Mouse (Mus musculus): ENCODE measurements around the gene Krt15.

Gene Krt15

DNA sequence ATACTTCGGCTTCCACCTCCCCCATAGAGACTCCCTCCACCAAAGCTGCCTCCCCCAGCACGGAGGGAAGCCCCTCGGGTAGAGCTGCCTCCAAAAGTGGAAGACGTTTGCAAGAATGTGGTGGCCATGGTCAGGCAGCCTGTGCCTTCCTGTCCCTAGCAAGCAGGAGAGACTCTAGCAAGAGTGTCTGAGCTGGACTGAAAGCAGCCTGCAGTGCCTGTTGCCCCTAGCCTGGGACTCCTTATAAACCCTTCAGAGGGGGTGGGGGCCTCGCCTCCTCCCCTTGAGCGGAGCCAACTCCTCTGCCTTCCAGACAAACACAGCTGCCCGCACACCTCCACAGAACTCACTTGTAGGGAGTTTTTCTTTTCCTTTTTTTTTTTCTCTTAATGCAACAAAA, at the start of gene Krt15:
Gene Krt15 (minus strand): TSS at position 198 of the 400 bp plus-strand sequence.
- no peak for DNase-seq

DNA sequence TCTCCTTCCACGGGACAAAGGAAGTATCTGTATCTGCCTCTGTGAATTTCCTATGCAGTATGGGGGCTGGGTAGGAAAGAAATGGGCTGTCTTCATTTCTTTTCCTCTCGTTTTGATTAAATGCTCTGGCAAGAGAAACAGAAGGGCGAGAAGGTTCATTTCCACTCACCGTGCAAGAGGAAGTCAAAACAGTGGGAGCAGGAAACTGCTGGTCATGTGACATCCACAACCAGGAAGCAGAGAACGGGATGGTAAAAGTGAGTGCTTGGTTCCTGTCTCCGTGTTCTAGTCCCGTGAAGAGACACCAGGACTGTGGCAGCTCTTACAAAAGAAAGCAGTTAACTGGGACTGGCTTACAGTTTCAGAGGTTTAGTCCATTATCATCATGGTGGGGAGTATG, 46.0 kb upstream of the Krt15 start:
- no peak for DNase-seq

DNA sequence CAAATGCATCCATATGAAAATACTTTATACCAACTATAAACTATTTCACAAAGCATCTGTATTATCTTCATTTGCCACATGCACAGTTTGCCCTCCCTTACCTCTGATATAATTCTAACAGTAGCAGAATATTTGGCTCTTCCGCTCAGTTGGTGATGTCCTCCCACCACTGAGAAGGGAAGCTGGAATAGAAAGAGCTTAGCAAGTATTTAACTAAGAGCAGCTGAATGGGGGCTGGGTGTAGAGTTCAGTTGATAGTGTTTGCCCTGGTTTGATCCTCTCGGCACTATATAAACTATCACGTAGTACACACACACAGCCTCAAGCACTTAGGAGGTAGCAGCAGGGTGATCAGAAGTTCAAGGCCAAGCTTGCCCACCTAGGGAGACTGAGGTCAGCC, 43.5 kb upstream of the Krt15 start:
- DNase-seq: no peak

DNA sequence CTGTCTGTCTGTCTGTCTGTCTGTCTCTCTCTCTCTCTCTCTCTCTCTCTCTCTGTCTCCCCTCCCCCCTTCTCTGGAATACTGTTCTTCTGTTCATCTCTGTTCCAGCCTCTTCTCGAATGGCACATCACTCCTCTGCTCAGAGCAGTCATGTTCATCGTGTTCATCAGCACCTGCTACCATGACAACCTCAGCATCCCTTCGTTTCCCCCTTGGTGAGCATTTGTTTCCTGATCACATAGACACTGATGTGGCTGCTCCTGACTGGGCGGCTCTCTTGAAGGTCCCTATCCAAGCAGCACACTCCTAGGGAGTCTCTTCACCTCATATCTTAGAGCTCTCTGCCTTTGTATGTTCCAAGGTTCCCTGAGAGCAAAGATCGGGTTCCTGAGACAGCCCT, 42.6 kb upstream of the Krt15 start:
- DNase-seq: no peak

DNA sequence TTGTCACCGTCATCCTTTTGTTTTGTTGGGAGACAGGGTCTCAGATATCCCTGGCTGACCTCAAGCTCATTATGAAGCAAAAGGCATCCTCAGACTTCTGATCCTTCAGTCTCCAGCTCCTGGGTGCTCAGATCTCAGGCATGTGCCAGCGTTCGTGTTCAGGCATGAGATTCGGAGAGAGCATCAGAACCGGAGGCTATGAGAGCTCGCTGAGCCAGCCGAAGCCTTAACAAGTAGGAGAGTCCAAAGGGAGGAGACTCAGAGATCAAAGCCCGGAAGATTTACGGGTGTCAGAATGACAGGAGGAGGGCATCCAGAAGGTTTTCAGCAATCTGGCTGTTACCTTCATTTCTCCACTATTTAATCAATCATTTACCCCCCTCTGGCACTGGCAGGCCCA, 41.1 kb upstream of the Krt15 start:
- DNase-seq: no peak

DNA sequence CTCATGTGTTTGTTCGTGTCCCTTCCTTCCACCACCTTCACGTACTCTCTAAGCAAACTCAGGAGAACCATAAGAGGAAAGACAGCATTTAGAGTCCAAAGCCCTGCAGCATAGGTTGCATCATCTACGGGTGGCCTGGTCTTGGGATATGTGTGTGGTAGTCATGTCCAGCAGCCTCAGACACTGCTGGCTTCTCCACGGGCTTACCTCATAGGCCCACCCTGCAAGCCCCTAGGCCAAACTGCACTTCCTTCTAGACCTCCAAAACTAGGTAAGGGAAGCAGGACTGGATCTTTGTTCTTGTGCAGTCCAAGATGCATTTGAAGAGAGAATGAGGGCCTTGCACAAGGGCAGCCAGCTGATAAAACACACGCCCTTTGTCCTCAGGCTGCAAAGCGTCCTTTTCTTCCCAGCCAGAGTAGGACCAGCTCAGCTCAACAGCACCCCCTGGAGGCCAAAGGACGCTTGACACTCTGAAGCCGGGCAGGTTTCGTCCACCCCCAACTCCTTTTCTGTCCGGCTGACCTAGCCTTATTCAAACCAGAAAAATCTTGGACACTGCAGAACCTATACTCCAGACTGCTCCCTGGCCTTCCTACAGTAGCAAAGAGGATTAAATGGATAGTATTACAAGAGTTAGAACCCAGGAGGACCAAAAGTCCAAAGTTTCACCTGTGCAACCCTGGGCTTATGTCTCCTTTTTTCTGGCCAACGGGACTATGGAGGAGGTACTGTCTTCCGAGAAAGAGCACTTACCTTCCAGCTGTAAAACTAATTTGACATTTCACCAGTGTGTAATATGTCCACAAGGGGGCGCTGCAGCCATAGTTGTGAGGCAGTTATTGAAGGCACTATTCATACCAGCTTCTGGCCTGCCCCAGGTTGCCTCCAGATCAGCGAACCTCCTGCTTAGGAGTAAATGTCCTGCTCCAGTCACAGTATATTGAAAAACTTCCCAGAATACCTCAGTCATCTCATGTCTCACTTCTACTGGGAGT, 33.3 kb upstream of the Krt15 start:
- DNase-seq: no peak

DNA sequence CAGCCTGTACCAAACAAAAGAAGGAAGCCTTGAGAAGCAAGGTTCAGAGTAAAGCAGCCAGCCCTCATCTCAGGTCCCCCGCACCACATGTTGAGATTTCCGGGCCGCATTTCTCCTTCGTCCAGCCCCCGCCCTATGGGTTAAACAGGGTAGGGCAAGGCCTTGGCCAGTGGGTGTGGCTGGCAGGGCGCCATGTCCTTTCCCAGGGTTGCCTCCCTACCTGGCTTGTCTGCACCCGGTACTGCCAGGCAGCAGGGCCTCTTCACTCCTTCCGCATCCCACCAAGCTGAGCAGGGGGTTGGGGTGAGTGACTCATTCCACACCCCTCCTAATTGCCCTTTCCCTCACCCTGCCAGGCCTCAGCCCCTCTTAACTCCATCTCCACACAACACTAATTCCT, 32.3 kb upstream of the Krt15 start:
- no peak for DNase-seq

DNA sequence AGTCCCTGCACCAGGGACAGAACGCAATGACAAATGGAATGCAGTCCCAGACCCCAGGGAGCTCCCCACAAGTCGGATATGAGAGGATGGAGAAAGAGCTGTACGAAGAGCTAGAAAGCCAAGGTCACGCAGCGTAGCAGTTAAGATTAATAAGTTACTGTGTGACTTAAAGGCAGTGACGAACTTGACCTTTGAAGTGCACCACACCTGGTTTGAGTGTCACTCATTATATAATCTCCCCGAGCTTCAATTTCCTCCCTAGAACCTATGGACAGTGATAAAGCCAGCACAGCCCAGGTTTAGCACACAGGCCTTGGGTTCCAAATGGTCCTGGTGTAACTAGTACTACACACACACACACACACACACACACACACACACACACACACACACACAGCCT, 28.7 kb upstream of the Krt15 start:
- no peak for DNase-seq

DNA sequence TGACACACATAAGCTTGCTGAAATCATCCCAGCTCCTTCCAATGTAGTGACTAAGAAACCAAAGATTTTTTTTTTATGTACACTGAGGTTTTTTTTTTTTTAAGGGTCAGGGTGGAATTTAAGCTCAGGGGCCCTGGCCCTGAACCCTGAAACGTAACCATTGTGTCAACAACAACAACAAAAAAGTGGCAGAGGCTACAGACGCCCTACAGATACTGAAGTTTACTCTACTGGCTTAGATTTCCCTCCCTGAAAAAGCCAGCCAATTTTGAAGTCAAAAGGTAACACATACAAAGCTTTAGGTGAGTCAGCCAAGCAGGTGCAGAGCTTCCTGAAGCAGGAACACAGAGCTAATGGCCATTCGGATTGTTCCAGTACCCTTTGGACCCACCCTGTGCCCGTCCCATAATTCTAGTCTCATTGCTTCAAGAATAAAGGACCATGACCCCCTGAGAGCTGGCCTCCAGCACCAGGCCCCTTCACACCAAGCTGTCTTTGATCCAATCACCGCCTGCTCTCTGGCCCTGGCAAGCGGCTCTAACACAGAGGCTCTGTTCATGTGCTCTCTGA, 22.3 kb upstream of the Krt15 start:
- no peak for DNase-seq

DNA sequence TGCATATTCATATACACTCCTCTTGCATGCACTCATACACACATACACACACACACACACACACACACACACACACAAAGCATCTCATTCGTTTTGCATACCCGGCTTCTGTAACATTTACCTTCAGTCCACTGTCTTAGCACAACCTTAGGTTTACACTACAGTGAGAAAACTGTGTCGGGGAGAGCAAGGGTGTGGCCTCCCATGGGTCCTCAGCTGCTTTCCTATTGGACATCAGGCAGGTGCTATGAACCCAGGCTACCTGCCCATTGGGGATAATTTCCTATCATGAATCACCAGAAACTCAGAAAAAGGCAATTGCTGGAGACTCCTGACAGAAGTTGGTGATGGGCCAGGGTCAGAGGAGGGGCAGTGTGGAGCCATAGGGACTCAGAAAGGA, 21.6 kb upstream of the Krt15 start:
- DNase-seq: no peak

DNA sequence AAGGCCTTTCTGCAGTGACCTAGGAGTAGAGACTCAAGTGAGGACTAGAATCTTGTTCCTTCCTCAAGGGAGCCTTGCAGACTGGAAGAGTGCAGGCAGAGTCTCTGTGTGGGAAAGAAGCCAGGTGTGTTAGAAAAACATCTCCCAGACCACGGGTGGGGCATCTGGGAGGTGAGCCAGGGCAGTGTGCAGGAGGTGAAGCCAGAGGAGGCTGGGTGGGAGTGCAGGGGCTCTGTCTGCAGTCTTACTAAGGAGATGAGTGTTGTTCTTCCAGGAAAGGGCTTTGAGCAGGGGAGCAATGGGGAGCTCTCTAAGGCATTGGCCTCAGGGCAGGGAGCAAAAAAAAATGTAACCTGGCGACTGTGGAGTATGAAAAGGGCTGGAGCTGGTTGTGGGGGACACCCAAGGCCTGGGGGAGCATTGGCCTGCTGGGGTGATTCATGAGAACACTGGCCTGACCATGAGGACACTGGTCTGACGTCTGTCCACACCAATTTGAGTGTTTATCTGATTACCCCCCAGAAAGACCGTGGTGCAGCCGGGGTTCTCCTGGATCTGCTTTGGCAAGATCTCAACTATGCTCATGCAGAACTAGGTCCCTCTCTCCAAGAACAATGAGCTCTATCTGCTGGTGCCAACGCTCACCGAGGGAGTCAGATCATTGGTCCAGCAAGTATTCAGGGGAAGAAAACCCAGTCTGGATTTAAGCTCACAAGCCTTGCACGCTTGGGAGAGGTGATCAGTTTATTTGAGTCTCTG, 19.9 kb upstream of the Krt15 start:
- DNase-seq: no peak

DNA sequence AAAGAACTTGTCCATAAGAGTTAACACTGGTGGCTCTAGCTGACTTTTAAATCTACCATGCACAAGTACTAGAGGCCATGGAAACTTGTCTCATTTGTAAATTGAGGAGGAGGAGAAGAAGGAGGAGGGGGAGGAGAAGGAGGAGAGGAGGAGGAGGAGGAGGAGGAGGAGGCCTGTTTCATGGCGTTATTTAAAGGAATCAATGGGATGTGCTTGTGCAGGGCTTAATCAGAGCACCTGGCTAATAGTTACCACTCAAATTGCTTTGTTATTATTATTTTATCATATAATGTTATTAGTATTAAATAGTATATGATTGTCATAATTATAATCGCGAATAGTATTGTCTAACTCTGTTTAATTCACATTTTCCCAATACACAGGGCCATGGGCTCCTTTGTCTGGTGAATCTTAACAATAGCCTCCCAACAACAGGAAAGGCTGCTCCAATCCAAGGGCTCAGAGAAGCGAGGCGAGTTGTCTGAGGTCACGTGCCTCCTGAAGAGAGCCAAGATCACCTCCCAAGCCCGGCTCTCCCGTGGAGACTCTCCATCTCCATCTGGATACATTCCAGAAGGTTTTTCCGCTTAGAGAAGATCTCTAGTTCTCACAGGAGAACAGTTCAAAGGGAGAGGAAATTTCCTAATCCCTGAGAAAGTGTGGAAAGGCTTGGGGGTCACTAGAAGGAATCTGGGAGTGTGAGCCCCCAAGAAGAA, 13.0 kb upstream of the Krt15 start, which contains the start of gene Krt19:
Gene Krt19 (minus strand): TSS at position 51 of the 716 bp plus-strand sequence.
- no peak for DNase-seq

DNA sequence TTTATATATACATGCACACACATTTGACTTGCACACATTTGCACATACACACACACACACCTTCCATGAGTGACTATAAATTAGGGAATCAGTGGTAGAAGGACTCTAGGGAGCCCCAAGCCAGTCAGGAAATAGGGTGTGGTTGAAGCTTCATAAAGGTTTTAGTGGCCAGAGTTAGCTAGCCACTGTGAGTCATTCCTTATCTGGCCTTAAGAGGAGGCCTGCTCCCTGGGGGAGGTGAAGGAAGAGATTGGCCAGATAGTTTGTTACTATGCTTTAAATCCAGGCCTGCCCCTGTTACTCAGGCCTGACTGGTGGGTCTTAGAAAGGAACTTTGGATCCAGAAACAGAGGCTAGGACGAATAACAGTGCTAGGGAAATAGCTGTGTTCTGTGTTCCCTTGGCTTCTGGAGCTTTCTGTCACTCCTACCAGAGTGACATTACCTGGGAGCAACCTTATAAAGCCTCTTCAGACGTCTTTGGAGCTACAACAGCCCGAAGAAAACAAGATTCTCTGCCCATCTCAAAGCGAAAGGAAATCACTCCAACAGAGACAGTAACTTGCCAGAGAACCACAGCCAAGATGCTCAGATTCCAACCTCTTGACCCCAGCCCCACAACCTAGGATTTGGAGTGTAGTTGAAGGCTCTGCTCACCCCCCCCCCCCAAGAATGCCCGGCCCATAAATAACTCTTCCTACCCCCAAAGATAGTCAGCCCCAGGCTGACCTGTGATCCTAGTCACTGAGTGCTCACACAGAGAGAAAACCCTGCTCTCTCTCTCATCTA, 12.0 kb upstream of the Krt15 start:
- DNase-seq: no peak

DNA sequence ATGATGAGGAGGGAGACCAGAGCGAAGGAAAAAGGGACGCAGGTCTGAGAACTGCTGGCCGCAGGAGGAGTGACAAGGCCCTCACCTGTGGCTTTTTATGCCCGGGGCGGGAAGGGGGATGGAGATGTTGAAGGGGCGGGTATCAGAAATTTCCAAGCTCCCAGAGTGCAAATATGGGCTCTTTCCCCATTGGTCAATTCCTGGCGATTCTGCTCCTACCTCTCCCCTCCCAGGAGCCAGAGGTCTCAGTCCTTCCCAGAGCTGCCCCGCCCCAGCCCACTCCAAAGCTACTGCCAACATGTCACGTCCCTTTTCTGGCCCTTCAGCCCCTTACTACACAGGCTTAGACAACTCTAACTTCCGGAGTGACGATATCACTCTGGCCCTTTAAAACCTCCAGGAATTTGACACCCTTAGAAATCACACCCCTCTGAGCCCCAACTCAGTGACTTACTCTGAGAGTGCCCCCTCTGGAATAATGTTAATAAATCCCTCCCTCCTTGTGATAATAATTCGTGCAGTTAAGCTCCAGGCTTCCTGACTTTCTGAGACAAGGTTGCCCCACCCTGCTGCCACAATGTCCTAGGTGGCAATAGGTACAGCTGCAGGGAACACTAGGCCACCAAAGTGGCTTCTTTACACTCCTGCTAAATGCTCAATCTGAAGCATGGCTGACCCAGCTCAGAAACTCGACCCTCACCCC, 10.3 kb upstream of the Krt15 start:
- DNase-seq: no peak

DNA sequence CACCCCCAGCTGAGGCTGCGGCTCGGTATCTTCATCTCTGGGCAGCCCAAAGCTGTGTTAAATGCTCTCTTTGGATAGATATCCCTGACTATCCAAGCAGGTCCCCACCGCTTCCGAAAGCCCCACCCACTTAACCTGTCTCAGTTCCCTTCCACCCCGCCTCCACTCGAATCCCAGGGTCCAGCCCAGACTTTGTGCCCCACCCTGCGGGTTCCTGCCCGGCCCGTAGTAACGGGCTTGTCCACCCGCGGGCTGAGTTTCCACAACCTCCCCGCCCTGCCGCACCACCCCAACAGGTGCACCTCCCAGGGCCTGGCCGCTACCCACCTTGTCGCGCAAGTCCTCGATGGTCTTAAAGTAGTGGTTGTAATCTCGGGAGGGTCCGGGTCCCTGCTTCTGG, 9.4 kb upstream of the Krt15 start:
- no peak for DNase-seq

DNA sequence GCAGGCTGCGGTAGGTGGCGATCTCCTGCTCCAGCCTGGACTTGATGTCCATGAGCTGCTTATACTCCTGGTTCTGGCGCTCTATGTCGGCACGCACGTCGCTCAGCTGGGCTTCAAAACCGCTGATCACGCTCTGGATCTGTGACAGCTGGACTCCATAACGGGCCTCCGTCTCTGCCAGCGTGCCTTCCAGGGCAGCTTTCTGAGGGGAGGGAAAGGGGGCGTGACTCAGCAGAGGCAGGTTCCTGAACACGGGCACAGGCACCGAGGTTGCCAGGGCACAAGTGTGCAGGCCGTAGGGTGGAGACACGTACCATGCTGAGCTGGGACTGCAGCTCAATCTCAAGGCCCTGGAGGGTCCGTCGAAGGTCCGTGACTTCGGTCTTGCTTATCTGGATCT, 5.2 kb upstream of the Krt15 start:
- DNase-seq: no peak

DNA sequence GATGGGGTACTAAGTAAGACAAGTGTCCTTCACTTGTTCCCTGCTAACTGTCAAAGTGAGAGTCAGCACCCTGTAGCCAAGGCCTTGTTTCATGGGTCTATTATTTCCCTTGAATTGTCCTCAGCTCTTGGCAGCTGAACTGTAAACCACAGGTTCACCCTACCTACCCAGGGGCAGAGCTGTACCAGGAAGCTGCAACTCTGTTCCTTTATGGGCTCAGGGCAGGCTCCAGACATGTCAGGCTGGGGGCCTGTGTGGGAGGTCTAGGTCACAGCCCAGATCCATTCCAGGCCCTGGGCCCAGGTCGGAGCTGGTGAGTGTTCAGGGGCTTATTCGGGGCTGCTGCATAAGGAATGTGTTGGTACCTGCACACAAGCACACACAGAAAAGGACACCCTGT, 3.7 kb upstream of the Krt15 start:
- DNase-seq: no peak

DNA sequence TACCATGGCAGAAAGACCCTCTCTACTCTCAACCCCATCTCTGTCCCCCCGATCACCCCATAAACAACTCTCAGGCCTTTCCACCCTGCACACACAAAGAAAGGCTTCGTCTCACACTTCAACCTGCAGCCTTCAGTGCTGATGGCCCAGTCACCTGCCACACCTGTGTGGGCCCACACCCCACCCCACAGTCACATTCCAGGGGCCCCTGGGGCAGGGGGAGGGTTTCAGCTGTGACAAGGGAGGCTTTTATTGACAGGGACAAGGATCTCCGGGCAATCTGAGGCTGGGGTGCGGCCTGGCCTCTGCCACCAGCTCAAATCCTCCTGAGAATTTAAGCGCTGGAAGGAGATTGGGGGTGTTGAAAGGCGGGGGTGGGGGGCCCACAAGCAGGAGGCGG, 3.1 kb upstream of the Krt15 start:
- no peak for DNase-seq

DNA sequence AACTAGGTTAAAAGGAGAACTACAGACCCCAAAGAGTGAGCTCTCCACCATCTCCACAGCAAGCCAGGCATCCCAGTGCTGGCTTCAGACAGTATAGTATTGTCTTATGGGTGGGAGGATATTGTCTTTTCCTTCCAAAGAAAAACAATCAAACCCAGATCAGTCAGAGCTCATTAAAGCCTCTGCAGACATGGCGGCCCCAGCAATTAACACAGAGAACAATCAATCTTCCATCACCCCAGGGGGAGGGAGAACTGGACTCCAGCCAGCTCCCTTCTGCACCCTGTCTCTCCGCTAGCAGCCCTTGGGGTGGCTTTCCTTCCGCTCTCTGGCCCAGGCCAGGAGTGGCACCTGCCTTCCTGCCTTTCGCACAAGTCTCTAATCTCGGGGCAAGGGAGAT, 2.0 kb upstream of the Krt15 start:
- no peak for DNase-seq

DNA sequence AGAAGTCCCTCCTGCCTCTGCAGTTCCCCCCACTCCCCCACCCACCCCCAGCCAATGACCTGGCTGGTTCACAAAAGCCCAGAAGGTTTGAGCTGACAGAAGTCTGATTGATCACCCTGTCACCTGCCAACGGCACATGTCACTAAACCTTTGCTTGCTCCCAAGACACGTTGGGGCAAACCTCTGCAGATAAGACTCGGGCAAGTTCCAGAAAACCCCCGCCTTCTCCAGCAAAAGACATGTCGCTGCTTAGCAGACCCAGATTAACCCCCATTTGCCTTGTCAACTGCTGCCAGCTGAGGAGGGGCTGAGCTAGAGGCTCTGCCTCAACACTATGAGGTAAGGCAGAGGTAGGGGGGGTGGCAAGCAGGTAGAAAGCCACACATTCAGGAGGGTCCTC, 831 bp upstream of the Krt15 start:
- no peak for DNase-seq

DNA sequence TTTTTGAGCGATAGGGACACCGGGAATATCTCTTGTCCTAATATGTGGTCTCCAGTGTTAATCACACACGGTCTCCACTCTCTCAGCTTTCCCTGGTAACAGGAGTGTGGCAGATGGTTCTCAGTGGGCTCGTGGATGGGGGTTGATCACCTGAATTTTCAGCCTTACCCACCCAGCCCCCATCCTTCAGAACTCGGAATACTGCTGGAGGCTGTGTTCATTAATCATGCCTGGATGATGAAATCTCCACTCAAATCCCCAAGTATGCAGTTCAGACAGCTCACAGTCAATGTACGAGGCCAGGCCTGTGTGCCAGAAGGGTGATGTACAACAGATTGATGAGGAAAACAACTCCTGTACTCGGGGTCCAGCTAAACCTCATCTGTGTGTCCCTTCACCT, 10.8 kb downstream of the Krt15 start:
- no peak for DNase-seq

DNA sequence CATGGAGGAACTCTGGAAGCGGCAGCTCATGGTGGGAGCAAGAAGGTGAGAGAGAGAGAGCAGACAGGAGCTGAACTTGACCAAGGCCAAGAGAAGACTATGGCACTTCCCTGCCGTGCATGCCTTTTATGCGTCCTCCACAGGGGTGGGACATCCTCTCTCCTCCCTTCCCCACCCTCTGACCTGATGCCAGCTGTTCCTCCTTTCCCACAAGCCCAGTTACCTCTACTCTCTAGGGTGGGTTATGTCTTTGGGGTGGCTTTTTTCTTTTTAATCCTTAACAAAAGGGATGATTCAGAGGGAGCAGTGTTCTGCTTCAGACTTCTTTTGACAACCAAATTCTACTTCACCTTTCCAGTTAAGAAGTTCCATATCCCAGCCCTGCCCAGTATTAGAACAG, 14.3 kb downstream of the Krt15 start, which contains the start of gene Krt13:
Gene Krt13 (minus strand): TSS at position 101 of the 400 bp plus-strand sequence.
- no peak for DNase-seq

All from thymus, adult 18-20 months (tissue).